Mouse (Mus musculus) embryonic facial prominence, embryonic 11.5 days (tissue): Measurements from ENCODE around the gene Cope. TPM values are rescaled to one million over a fixed set of nuclear protein-coding genes. Genes with fewer than 3 reads are reported as not detected.

Source experiments
- polyA plus RNA-seq: library from polyadenylated mRNA; unstranded; fragments of >200 nt; fragmentation: Nextera tagmentation; extraction: Ambion mirVana; gene quantifications from 2 replicates; pipeline ENCODE4 v1.2.1, GENCODE M21; 2014

The Cope gene
- polyA plus RNA-seq, 1 experiment from 2014 or later, result 220 TPM

Other genes starting within 250 kb of the Cope start
- gene Tm6sf2, start 229.6 kb upstream of the Cope start, polyA plus RNA-seq, result 0.34 and 0.72 TPM in 2 replicates
- gene Hapln4, start 219.1 kb upstream of the Cope start, polyA plus RNA-seq, result 0.07 TPM in 1 of 2 replicates, not detected in the other
- gene Ncan, start 181.6 kb upstream of the Cope start, polyA plus RNA-seq, result 6.4 and 7.3 TPM in 2 replicates
- gene Nr2c2ap, start 171.2 kb upstream of the Cope start, polyA plus RNA-seq, result 19.2 and 19.5 TPM in 2 replicates
- 17.0 and 18.3 TPM in 2 replicates for gene Rfxank, start 163.4 kb upstream of the Cope start, polyA plus RNA-seq
- 40.4 and 46.6 TPM in 2 replicates for gene Borcs8, start 163.0 kb upstream of the Cope start, polyA plus RNA-seq
- 0.45 and 0.64 TPM in 2 replicates for gene Mef2b, start 162.8 kb upstream of the Cope start, polyA plus RNA-seq
- gene Tmem161a, start 130.2 kb upstream of the Cope start, polyA plus RNA-seq, result 26.2 and 29.8 TPM in 2 replicates
- gene Slc25a42, start 90.2 kb upstream of the Cope start, polyA plus RNA-seq, result 1.3 and 1.4 TPM in 2 replicates
- gene Sugp2, start 68.3 kb upstream of the Cope start, polyA plus RNA-seq, result 31.4 and 34.0 TPM in 2 replicates
- 21.9 and 28.4 TPM in 2 replicates for gene Armc6, start 68.1 kb upstream of the Cope start, polyA plus RNA-seq
- 48.9 and 52.9 TPM in 2 replicates for gene Homer3, start 19.7 kb upstream of the Cope start, polyA plus RNA-seq
- gene Ddx49, start within 50 bp of the Cope start, polyA plus RNA-seq, result 51.4 and 52.5 TPM in 2 replicates
- 3.9 and 4.0 TPM in 2 replicates for gene Cers1, start 13.3 kb downstream of the Cope start, polyA plus RNA-seq
- 0.22 and 3.1 TPM in 2 replicates for gene Gdf1, start 27.3 kb downstream of the Cope start, polyA plus RNA-seq
- 20.4 and 21.0 TPM in 2 replicates for gene Upf1, start 50.8 kb downstream of the Cope start, polyA plus RNA-seq
- 0.17 TPM in 1 of 2 replicates, not detected in the other for gene Comp, start 71.0 kb downstream of the Cope start, polyA plus RNA-seq
- gene Crtc1, start 137.1 kb downstream of the Cope start, polyA plus RNA-seq, result 10.2 and 11.8 TPM in 2 replicates
- 15.4 and 17.9 TPM in 2 replicates for gene Klhl26, start 174.4 kb downstream of the Cope start, polyA plus RNA-seq
- gene Tmem59l, start 184.8 kb downstream of the Cope start, polyA plus RNA-seq, result 25.4 and 25.7 TPM in 2 replicates
- 63.8 and 64.7 TPM in 2 replicates for gene Crlf1, start 190.6 kb downstream of the Cope start, polyA plus RNA-seq
- 126 and 140 TPM in 2 replicates for gene Rex1bd, start 204.2 kb downstream of the Cope start, polyA plus RNA-seq
- gene Uba52, start 208.3 kb downstream of the Cope start, polyA plus RNA-seq, result 783 and 884 TPM in 2 replicates
- 175 and 196 TPM in 2 replicates for gene Fkbp8, start 225.2 kb downstream of the Cope start, polyA plus RNA-seq
- 47.4 and 49.9 TPM in 2 replicates for gene Kxd1, start 225.4 kb downstream of the Cope start, polyA plus RNA-seq
- 15.3 and 16.1 TPM in 2 replicates for gene Ell, start 236.9 kb downstream of the Cope start, polyA plus RNA-seq